Mouse (Mus musculus): ENCODE data around the gene Camk1g. TPM values are rescaled to one million over a fixed set of nuclear protein-coding genes. Genes with fewer than 3 reads are reported as not detected.

Gene Camk1g
- total and polyA plus RNA-seq, 3 experiments: 0.16 to 2.8 TPM; not detected in 1

GRCm38 (mm10) chr1:193406059-193406642, 36.1 kb upstream of the Camk1g start:
- 85% methylated on average over 6 of the region's 6 CpGs for WGBS
- no peak for TF ChIP-seq EP300 (IDR thresholded peaks at IDR 0.05; ENCODE audit: insufficient read depth, low read depth, low read length)
- TF ChIP-seq CTCF (IDR thresholded peaks at IDR 0.05): no peak
- TF ChIP-seq POLR2A (IDR thresholded peaks at IDR 0.05; ENCODE audit: insufficient read depth, low read depth, low read length): no peak

GRCm38 (mm10) chr1:193401695-193402094, 31.6 kb upstream of the Camk1g start:
- WGBS: 78% methylated on average over 9 of the region's 9 CpGs
- no peak for DNase-seq

More at GRCm38 (mm10) chr1:193406059-193406642, 36.1 kb upstream of the Camk1g start:
- H3K4me3 ChIP-seq: no peak overlapping the region
- intact Hi-C loops (cut with DNase I): no loop called here
- DNase-seq: no peak
- H3K9ac ChIP-seq (ENCODE audit: low read depth, low read length): no peak overlapping the region
- H3K27me3 ChIP-seq (ENCODE audit: control insufficient read depth, insufficient read depth, low read length): no peaks in the 10 kb centered on the region
- H3K27ac ChIP-seq: no peak overlapping the region
- no peaks in the 10 kb centered on the region for H3K36me3 ChIP-seq (ENCODE audit: control insufficient read depth, insufficient read depth, low read length)
- H3K4me1 ChIP-seq (ENCODE audit: control insufficient read depth, insufficient read depth, low read length): no peaks in the 10 kb centered on the region
- H3K79me2 ChIP-seq (replicated peaks; ENCODE audit: control insufficient read depth, insufficient read depth, low read length): no peaks in the 10 kb centered on the region

GRCm38 (mm10) chr1:193400348-193400747, 30.2 kb upstream of the Camk1g start:
- no peaks in the 10 kb centered on the region for H3K36me3 ChIP-seq (ENCODE audit: control insufficient read depth, insufficient read depth, low read length)
- no peak for TF ChIP-seq POLR2A (IDR thresholded peaks at IDR 0.05; ENCODE audit: insufficient read depth, low read depth, low read length)
- TF ChIP-seq CTCF (IDR thresholded peaks at IDR 0.05): no peak
- no peak for TF ChIP-seq EP300 (IDR thresholded peaks at IDR 0.05; ENCODE audit: insufficient read depth, low read depth, low read length)
- no peaks in the 10 kb centered on the region for H3K4me1 ChIP-seq (ENCODE audit: control insufficient read depth, insufficient read depth, low read length)
- DNase-seq: no peak
- no peak overlapping the region for H3K9ac ChIP-seq (ENCODE audit: low read depth, low read length)
- no peak overlapping the region for H3K4me3 ChIP-seq
- no peaks in the 10 kb centered on the region for H3K27me3 ChIP-seq (ENCODE audit: control insufficient read depth, insufficient read depth, low read length)
- no peaks in the 10 kb centered on the region for H3K79me2 ChIP-seq (replicated peaks; ENCODE audit: control insufficient read depth, insufficient read depth, low read length)
- 80% methylated on average over 1 of the region's 1 CpGs for WGBS
- intact Hi-C loops (cut with DNase I): no loop called here
- H3K27ac ChIP-seq: no peak overlapping the region

More at GRCm38 (mm10) chr1:193401695-193402094, 31.6 kb upstream of the Camk1g start:
- no peaks in the 10 kb centered on the region for H3K79me2 ChIP-seq (replicated peaks; ENCODE audit: control insufficient read depth, insufficient read depth, low read length)
- intact Hi-C loops (cut with DNase I): no loop called here
- no peaks in the 10 kb centered on the region for H3K27me3 ChIP-seq (ENCODE audit: control insufficient read depth, insufficient read depth, low read length)
- H3K4me1 ChIP-seq (ENCODE audit: control insufficient read depth, insufficient read depth, low read length): no peaks in the 10 kb centered on the region
- H3K36me3 ChIP-seq (ENCODE audit: control insufficient read depth, insufficient read depth, low read length): no peaks in the 10 kb centered on the region
- H3K27ac ChIP-seq: no peak overlapping the region
- no peak for TF ChIP-seq CTCF (IDR thresholded peaks at IDR 0.05)
- TF ChIP-seq POLR2A (IDR thresholded peaks at IDR 0.05; ENCODE audit: insufficient read depth, low read depth, low read length): no peak
- TF ChIP-seq EP300 (IDR thresholded peaks at IDR 0.05; ENCODE audit: insufficient read depth, low read depth, low read length): no peak
- no peak overlapping the region for H3K9ac ChIP-seq (ENCODE audit: low read depth, low read length)
- no peak overlapping the region for H3K4me3 ChIP-seq

- Histone ChIP-seq H3K27me3 (ENCODE audit: control insufficient read depth, insufficient read depth, low read length) (no peaks in the 10 kb centered on the region), H3K27ac (no peak overlapping the region), H3K9ac (ENCODE audit: low read depth, low read length) (no peak overlapping the region), H3K79me2 (replicated peaks; ENCODE audit: control insufficient read depth, insufficient read depth, low read length) (no peaks in the 10 kb centered on the region), H3K4me3 (no peak overlapping the region), H3K36me3 (ENCODE audit: control insufficient read depth, insufficient read depth, low read length) (no peaks in the 10 kb centered on the region), H3K4me1 (ENCODE audit: control insufficient read depth, insufficient read depth, low read length) (no peaks in the 10 kb centered on the region)
- intact Hi-C loops (cut with DNase I): no loop called here
- no peak for TF ChIP-seq CTCF (IDR thresholded peaks at IDR 0.05)
- no peak for TF ChIP-seq EP300 (IDR thresholded peaks at IDR 0.05; ENCODE audit: insufficient read depth, low read depth, low read length)
- TF ChIP-seq POLR2A (IDR thresholded peaks at IDR 0.05; ENCODE audit: insufficient read depth, low read depth, low read length): no peak
- DNase-seq: no peak
- WGBS: 54% methylated on average over 2 of the region's 2 CpGs
Observed at GRCm38 (mm10) chr1:193398728-193399437, 28.8 kb upstream of the Camk1g start.

- no peak overlapping the region for H3K4me3 ChIP-seq
- H3K79me2 ChIP-seq (replicated peaks; ENCODE audit: control insufficient read depth, insufficient read depth, low read length): no peaks in the 10 kb centered on the region
- no peaks in the 10 kb centered on the region for H3K4me1 ChIP-seq (ENCODE audit: control insufficient read depth, insufficient read depth, low read length)
- no peak overlapping the region for H3K9ac ChIP-seq (ENCODE audit: low read depth, low read length)
- no peaks in the 10 kb centered on the region for H3K27me3 ChIP-seq (ENCODE audit: control insufficient read depth, insufficient read depth, low read length)
- no peaks in the 10 kb centered on the region for H3K36me3 ChIP-seq (ENCODE audit: control insufficient read depth, insufficient read depth, low read length)
- H3K27ac ChIP-seq: no peak overlapping the region
- intact Hi-C loops (cut with DNase I): no loop called here
- TF ChIP-seq POLR2A (IDR thresholded peaks at IDR 0.05; ENCODE audit: insufficient read depth, low read depth, low read length) (no peak), CTCF (IDR thresholded peaks at IDR 0.05) (no peak), EP300 (IDR thresholded peaks at IDR 0.05; ENCODE audit: insufficient read depth, low read depth, low read length) (no peak)
- no peak for DNase-seq
Observed at GRCm38 (mm10) chr1:193397109-193397508, 27.0 kb upstream of the Camk1g start.

GRCm38 (mm10) chr1:193392266-193392665, 22.2 kb upstream of the Camk1g start:
- intact Hi-C loops (cut with DNase I): no loop called here
- no peak for DNase-seq
- H3K79me2 ChIP-seq (replicated peaks; ENCODE audit: control insufficient read depth, insufficient read depth, low read length): no peaks in the 10 kb centered on the region
- 83% methylated on average over 3 of the region's 3 CpGs for WGBS
- H3K9ac ChIP-seq (ENCODE audit: low read depth, low read length): no peak overlapping the region
- no peaks in the 10 kb centered on the region; the same call in 1 of the 2 replicates for H3K27me3 ChIP-seq (ENCODE audit: control insufficient read depth, insufficient read depth, low read length)
- no peak overlapping the region for H3K4me3 ChIP-seq
- no peak for TF ChIP-seq EP300 (IDR thresholded peaks at IDR 0.05; ENCODE audit: insufficient read depth, low read depth, low read length)
- no peak for TF ChIP-seq CTCF (IDR thresholded peaks at IDR 0.05)
- no peak for TF ChIP-seq POLR2A (IDR thresholded peaks at IDR 0.05; ENCODE audit: insufficient read depth, low read depth, low read length)
- H3K27ac ChIP-seq: no peak overlapping the region
- no peaks in the 10 kb centered on the region for H3K36me3 ChIP-seq (ENCODE audit: control insufficient read depth, insufficient read depth, low read length)
- H3K4me1 ChIP-seq (ENCODE audit: control insufficient read depth, insufficient read depth, low read length): no peaks in the 10 kb centered on the region

Data from heart, adult 2 months (tissue).